Mouse (Mus musculus): ENCODE results near the gene Magea5. TPM values are rescaled to one million over a fixed set of nuclear protein-coding genes. Genes with fewer than 3 reads are reported as not detected.
"Not testable (repeated sequence)": the region's sequence is repeated elsewhere in the genome, so short reads cannot be mapped to it uniquely, and the experiment has no call there.

Magea5 gene
- polyA plus RNA-seq (2012; rRNA removed) = not detected in 2 replicates

DNA sequence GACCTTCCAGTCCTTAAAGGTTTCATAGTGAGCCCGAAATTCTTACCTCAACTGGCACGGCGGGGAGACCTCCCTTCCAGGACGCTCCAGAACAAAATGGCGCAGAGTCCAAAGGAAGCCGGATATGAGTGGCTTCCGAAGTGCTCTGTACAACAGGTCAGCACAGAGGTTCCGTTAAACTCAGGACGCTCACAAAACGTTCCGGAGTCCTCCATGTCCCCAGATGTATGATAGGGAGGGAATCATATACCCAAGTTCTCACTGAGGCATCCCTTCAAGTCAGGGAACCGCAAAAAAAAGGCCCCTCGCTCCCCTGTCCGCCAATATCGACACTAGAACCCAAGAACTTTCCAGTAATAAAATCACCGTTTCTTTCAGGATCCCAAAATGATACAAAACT lies at the start of gene Magea5:
Gene Magea5, minus strand, starts transcription at position 101 of the 400 bp plus-strand sequence.
- not testable (repeated sequence) for H3K4me1 ChIP-seq (ENCODE audit: control insufficient read depth, insufficient read depth, insufficient read length)
- 85% methylated on average over 16 of the region's 16 CpGs for WGBS

DNA sequence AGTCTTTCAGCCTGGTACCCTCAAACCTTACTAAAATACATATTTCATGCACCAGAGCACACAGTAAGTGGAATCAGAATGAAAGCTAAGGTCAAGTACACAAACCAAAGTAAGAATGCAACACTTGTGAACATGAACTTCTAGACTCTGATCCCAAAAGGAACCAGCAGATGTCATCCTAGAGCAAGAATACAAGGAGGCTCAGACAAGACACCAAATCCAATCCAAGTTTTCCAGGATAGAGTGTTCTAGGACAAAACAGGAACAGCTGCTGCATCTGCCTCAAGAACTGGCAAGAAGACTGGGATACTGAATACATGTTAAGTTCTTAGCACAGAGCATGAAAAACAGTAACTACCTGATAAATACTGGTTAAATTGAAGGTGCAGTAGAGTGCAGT lies 35.1 kb upstream of the Magea5 start:
- Histone ChIP-seq H3K27ac (ENCODE audit: insufficient read depth, low read length) (no peak overlapping the region), H3K4me3 (ENCODE audit: extremely low read depth, insufficient read depth, insufficient read length) (no peak overlapping the region), H3K36me3 (ENCODE audit: control insufficient read depth, insufficient read depth, low read length) (no peaks in the 10 kb centered on the region), H3K27me3 (ENCODE audit: control insufficient read depth, insufficient read depth, low read length) (no peaks in the 10 kb centered on the region), H3K4me1 (ENCODE audit: control insufficient read depth, insufficient read depth, insufficient read length) (no peaks in the 10 kb centered on the region)
- no peak for DNase-seq (ENCODE audit: low read depth in 1 of 2, low spot score in 2 of 2)
- TF ChIP-seq POLR2A (IDR thresholded peaks at IDR 0.05; ENCODE audit: low read depth, low read length) (no peak), CTCF (IDR thresholded peaks at IDR 0.05; ENCODE audit: extremely low read depth, insufficient read depth, insufficient read length, insufficient replicate concordance) (no peak)

More for the DNA sequence above, at the start of gene Magea5:
- not testable (repeated sequence) for H3K27me3 ChIP-seq (ENCODE audit: control insufficient read depth, insufficient read depth, low read length); H3K36me3 ChIP-seq (ENCODE audit: control insufficient read depth, insufficient read depth, low read length); H3K27ac ChIP-seq (ENCODE audit: insufficient read depth, low read length); H3K4me3 ChIP-seq (ENCODE audit: extremely low read depth, insufficient read depth, insufficient read length); DNase-seq (ENCODE audit: low read depth in 1 of 2, low spot score in 2 of 2)

DNA sequence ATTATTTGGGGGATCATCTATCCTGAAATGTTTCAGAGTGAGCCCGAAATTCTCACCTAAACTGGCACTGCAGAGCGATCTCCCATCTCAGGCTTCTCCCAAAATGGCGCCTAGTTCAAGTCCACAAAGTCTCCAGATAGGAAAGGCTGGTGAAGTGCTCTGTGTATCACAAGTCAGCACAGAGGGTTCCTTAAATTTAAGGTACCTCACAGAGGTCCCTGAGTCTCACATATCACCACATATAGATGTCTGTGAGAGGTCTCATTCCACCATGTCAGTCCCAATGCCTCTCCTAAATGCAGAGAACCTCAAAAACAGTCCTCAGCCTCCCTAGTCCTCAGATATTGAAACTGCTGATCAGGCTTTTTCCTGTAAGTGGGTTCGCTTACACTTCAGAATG lies 30.6 kb upstream of the Magea5 start, which contains the start of gene Magea2:
Gene Magea2, minus strand, starts transcription at position 101 of the 400 bp plus-strand sequence.
- not testable (repeated sequence) for H3K27me3 ChIP-seq (ENCODE audit: control insufficient read depth, insufficient read depth, low read length); DNase-seq (ENCODE audit: low read depth in 1 of 2, low spot score in 2 of 2); H3K4me1 ChIP-seq (ENCODE audit: control insufficient read depth, insufficient read depth, insufficient read length); H3K4me3 ChIP-seq (ENCODE audit: extremely low read depth, insufficient read depth, insufficient read length); H3K27ac ChIP-seq (ENCODE audit: insufficient read depth, low read length); H3K36me3 ChIP-seq (ENCODE audit: control insufficient read depth, insufficient read depth, low read length)
- 70% methylated on average over 4 of the region's 4 CpGs for WGBS

DNA sequence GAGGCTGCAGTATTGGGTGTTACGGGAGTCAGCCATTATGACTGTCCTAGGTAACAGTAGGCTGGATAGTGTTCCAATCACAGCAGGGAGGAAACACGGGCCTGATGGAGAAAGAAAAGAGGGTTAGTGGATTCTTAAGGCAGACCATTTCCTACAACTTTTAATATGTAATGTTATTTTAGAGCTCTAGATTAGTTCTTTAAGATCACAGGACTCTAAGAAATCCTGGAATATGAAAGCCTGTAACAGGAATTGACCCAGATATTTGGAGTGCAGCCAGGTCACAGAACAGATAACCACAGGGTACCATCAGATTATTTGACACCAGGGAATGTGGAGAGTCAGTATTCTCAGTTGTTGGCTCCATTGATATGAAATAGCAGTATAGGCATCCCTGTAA lies 26.7 kb upstream of the Magea5 start, which contains the start of gene Magea1:
Gene Magea1, minus strand, starts transcription at position 101 of the 400 bp plus-strand sequence.
- not testable (repeated sequence) for H3K4me1 ChIP-seq (ENCODE audit: control insufficient read depth, insufficient read depth, insufficient read length); H3K36me3 ChIP-seq (ENCODE audit: control insufficient read depth, insufficient read depth, low read length); H3K27me3 ChIP-seq (ENCODE audit: control insufficient read depth, insufficient read depth, low read length); DNase-seq (ENCODE audit: low read depth in 1 of 2, low spot score in 2 of 2); H3K4me3 ChIP-seq (ENCODE audit: extremely low read depth, insufficient read depth, insufficient read length); H3K27ac ChIP-seq (ENCODE audit: insufficient read depth, low read length)
- 100% methylated on average over 1 of the region's 2 CpGs for WGBS

Other genes with a start within 250 kb of the Magea5 start
- not detected in 2 replicates for gene Cldn34b1, start 172.9 kb downstream of the Magea5 start, polyA plus RNA-seq (2012; rRNA removed)
- gene Magea6, start 127.2 kb downstream of the Magea5 start, polyA plus RNA-seq (2012; rRNA removed) = not detected in 2 replicates
- not detected in 2 replicates for gene Magea3, start 113.6 kb downstream of the Magea5 start, polyA plus RNA-seq (2012; rRNA removed)
- gene Magea8, start 67.3 kb downstream of the Magea5 start, polyA plus RNA-seq (2012; rRNA removed) = not detected in 2 replicates
- gene Magea1, start 26.6 kb upstream of the Magea5 start, polyA plus RNA-seq (2012; rRNA removed) = not detected in 2 replicates
- gene Magea2, start 30.5 kb upstream of the Magea5 start, polyA plus RNA-seq (2012; rRNA removed) = not detected in 2 replicates
- gene Cldn34b2, start 65.3 kb upstream of the Magea5 start, polyA plus RNA-seq (2012; rRNA removed) = not detected in 2 replicates
- 35.3 and 39.7 TPM in 2 replicates for gene Sat1, start 153.3 kb upstream of the Magea5 start, polyA plus RNA-seq (2012; rRNA removed)
- gene Acot9, start 199.3 kb upstream of the Magea5 start, polyA plus RNA-seq (2012; rRNA removed) = 6.3 and 6.9 TPM in 2 replicates